Mouse (Mus musculus): ENCODE measurements at regions not wholly inside any gene's neighbourhood (a gene's known extent, or its start where the extent isn't known, plus 50 kb on each side); places are given as distances from the start of the nearest gene placed in this dataset.

DNA sequence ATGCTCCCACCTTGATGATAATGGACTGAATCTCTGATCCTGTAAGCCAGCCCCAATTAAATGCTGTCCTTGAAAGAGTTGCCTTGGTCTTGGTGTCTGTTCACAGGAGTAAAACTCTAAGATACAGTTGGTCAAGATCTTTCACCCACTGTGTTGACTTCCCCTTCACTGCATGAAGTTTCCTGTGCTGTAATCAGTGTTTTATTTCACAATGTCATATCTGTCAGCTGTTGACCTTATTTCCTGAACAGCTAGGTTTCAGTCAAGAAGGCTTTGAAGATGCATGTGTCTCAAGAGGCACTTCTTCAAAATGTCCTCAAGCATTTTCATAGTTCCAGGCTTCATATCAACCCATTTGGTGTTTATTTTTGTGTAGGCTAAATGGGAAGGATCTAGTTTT, 597.3 kb upstream of the Fam92a start:
- no peak for DNase-seq (ENCODE audit: low spot score in 2 of 2)

DNA sequence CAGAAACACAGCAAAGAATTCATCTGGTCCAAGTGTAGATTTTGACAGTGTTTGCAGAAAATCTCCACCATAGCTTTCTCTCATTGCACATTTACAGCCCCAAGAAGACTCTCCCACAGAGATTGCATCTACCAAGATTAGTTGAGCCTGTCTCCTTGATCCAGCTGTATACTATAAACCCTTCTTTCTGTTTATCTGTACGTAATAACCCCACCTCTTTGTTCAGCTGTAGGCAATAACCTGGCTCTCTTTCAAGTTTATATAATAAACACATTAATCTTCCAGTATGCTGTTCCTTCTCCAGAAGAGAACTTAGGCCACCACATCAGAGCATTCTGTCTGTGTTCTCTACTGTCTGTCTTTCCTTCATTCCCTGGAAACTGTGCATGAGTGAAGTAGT, 594.9 kb upstream of the Fam92a start:
- DNase-seq (ENCODE audit: low spot score in 2 of 2): no peak

DNA sequence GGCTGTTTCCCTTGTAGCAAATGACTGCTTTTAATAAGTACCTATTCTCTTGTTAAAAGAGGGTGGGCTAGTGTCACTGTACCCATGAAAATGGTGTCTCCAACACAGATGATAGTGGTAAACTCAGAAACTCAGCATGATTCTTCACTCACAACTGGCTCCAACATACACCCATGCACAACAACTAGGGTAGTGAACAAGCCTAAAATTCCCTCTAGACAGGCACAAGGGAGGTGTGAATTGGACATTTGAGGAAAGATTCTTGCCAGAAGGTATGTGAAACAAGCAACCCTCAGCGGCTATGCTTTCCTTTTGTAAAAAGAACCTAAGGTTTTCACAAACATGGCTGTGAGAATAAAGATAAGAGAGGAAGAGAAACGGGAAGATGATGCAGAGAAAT, 579.0 kb upstream of the Fam92a start:
- DNase-seq (ENCODE audit: low spot score in 2 of 2): no peak

DNA sequence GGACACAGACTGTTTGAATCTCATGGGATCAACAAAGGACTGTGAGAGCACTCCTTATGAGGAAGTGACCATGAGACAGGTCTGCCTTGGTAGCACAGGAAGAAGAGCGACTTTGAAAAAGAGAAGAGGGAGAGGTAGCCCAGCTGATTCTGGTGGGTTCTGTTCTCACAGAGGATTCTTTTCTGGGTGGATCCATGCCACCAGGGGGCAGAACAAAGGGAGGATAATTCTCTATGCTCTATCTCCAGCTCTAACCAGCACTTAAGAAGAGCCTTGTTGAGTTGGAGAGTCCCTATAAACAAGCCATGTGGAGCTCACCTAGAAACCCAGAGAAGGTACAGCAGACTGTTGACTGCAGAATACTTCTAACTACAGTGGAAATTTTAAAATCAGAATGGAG, 578.1 kb upstream of the Fam92a start:
- no peak for DNase-seq (ENCODE audit: low spot score in 2 of 2)

DNA sequence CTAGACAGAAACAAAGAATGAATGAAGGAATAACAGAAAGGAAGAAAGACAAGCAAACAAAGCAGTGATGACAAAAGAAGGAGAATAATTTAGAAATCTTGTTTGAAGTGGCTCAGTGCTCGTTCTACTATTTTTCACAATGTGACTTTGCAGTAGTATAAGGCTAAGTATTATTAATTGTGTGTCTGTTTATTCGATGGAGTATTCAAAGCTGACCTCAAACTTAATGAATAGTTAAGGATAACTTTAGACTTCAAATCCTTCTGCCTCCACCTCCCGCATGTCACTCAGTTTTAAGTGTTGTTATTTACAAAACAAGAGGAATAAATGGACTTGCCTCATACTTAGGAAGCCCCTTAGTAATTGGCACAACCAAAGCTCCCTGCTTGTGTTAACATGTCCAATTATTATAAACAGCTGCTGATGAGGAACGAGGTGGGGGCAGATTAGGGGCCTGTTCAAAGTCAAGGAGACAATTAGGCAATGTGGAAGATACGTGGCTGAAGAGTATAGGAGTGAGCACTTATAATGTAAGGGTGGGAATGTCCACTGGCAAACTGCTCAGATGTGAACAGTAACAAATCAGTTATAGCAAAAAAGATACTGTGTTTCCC, 572.0 kb upstream of the Fam92a start:
- DNase-seq (ENCODE audit: low spot score in 2 of 2): no peak

DNA sequence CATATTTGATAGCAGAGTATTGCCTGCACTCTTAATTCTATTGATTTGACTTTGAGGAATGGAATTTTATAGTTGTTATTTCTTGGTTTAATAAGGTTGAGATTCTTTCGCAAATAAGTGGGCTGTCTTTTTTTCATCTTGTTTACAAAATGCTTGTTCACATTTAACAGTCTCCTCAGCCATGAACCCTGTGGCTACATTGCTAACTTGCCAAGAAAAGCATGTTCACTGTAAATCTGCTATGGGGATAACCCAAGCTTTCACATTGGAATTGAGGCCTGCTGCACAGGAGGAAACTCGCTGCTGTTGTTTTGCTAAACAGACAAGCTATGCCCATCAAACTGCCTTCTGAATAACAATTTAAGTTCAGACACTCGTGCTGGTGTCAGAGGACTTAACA, 564.6 kb upstream of the Fam92a start:
- no peak for DNase-seq (ENCODE audit: low spot score in 2 of 2)

DNA sequence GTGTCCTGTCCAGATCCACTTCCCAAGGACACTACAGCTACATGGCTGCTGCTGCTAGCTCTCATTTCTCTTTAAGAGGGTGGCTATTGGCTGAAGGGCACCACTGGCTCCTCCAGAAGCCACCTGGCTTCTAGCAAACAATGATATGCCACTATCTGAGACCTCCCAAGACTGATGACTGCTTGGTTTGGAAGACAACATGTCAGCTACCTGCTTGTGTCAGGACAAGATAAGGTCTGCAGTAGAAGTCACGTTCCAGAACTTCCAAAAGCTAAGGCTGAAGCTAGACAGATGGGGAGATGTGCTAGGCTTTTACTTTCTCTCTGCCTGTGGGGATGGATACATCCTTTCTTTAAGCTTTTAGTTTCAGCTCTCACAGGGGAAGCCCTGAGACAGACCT, 528.4 kb upstream of the Fam92a start:
- no peak for DNase-seq (ENCODE audit: low spot score in 2 of 2)

DNA sequence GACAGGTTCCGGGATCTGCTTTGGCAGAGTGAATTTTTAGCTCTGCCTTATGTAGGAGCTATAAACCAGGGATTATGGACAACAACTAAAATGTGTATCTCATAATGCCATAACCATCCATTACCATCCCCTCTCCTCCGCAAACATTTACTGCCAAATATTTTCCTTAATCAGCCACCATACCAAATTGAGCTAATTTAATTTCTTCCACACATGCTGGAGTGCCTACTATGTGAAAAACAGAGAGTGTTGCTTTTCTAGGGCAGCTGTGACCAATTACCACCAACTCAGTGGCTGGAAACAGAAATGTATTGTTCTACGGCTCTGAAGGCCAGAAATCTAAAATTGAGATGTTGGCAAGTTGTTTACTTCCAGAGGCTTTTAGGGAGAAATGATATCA, 506.0 kb upstream of the Fam92a start:
- no peak for DNase-seq (ENCODE audit: low spot score in 2 of 2)

DNA sequence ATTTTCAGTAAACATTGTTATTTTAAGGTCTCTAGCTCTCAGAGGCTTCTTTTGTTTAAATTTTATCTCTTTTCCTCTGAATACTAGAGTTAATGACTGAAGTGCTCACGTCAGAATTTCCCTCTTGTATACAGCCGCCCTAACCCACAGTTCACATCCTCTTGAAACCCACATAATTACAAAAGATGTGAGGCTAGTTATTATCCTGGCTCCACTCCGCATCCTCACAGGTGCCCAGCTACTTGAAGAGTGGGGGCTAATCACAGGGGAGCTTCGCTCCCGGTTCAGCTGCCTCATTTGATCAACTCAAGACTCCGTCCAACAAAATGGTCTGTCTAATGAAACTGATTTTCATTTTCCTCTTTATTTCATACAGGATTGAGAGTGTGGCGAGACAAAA, 499.6 kb upstream of the Fam92a start:
- no peak for DNase-seq (ENCODE audit: low spot score in 2 of 2)

DNA sequence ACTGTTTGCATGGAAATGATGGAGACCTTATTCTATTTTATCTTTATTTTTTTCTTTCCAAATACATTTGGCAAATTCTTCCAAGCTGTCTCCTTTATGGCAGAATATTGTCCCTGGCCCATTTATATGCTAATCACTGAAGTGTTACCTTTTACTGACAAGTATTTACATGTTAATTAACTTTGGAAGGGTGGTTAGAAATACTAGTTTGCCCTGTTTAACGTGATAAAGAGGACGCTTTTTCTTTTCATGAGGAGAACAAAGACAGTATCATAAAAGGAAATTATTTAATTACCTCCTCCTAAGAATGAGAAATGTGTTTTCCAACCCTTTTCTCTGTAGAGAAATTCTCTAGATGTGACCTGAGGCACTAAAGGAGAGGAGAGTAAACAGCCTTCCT, 491.4 kb upstream of the Fam92a start:
- DNase-seq (ENCODE audit: low spot score in 2 of 2): no peak

DNA sequence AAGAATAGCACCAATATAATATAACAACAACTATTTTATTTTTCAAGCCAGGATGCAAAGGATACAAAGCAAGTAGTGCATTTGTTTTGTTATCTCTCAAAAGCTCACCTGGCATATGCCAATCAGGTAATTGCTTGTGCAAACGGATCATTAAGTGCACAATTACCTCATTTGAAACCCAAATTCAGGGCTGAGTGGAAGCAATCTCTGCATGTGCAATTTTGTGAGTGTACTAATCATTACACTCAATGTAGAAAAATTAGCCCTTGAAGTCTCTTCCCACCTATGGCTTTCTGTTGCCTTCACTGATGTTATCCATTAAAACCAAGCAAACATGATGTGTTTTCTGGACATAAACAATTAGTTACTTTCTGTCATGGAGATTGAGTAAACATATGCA, 490.9 kb upstream of the Fam92a start:
- DNase-seq (ENCODE audit: low spot score in 2 of 2): no peak

DNA sequence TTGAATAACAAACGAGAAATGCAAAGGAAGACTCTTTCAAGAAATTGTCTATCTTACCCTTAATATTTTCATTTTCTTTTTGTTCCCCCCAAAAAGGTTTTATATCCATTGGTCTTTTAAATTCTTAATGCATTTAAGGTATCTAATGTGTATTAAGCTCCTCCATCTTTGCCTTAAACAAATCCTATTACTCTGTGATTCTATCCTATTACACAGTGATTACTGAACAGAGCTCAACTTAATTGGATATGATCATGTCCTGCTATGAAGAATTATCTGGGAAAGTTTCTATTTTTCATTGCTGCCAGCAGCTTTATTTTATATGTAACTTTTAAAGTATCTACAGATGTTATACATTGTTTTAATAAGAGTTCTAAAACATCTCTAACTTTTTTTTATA, 487.3 kb upstream of the Fam92a start:
- DNase-seq (ENCODE audit: low spot score in 2 of 2): no peak

DNA sequence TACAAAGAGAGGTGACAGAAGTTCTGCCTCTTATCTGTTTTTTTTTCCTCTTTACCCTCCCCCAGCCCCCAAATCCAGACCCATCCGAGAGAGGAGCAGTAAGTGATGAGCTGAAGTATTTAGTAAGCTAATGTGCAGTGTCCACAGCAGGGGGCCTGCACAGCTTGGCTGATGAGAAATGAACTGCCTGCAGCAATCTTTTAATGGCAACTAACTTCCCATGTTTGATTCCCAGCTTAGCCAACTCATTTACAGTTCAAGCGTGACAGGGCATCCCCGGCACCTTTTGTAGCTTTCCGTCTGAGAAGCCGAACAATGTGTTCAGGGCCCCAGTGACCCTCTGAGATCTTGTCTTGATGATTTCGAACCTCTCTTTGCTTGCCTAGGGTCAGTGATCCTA, 486.8 kb upstream of the Fam92a start:
- DNase-seq (ENCODE audit: low spot score in 2 of 2): no peak

DNA sequence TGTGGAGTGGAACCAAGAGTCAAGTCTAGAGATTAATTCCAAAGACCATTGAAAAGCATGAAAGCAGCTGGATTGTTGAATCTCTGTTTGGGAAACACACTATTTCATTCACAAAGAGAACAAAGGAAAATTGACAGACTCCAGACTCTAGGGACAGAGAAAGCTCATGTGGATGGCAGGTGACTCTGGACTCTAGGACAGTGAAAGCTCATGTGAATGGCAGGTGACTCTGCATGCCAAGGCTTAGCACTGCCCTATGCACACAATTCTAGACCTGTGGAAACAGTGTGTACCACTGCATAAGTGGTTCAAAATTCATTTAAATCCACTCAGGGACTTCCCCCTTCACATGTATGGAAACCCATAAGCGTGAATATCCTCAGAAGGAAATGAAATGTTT, 486.0 kb upstream of the Fam92a start:
- no peak for DNase-seq (ENCODE audit: low spot score in 2 of 2)

DNA sequence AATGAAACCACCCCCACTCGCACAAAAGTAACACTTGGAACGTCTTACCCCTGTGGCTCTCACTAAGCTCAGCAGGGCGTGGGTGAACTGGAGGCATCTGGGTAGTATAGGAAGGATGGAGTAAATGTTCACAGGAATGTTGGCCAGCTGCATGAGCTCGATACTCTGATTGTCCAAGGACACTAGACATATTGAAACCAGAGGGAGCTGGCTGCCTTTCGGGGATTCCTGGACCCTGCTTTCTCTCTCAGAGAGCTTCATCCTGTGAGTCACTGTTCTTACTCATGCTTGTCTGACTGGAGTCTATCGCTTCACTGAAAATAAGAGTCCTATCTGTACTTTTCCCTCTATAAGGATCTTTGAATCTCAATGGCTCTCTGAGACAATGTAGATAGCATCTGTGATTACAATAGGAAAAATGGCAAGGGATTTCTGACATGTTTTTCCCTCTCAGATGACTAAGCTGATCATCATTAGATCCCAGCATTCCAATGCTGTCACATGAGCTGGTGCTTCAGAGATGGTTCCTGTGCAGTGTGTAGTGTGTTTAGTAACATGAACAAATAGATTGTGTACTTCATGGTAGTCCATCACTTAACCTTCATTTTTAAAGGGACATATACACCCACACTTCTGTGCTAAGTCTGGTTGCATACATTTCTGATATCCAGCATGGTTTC, 485.2 kb upstream of the Fam92a start:
- no peak for DNase-seq (ENCODE audit: low spot score in 2 of 2)

DNA sequence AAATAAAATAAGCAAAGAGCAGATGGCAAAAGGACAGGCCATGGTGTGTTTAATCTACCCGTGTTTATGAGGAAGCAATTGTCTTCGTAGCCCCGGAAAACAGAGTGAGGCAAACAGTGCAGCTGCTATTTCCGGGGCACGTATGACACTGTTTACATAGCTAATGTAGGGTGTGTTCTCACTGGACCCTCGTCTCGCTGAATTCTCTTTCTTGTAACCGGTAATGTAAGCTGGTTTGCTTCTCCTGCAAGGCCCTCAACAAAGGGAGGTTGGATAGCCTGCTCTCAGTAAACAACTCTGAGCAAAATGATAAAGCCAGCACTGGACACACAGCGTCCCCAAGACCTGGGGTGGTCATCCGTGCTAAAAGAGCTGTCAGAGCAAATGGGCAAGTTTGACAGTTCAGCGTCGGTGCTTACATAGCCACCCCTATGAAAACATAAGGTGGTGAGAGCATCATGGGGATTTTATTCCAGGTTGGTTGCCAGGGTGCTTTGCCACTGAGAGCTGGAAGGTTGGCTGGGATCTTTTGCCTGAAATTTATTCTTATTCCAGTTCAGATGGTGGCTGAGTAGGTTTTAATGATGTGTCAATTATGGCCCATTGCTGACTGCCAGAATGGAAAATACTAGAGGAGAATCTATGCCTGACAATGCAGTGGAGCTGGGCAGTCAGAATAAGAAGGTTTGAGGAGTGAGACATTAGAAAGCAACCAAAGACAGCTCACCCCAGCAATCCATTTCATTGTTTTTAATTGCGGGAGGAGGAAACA, 483.8 kb upstream of the Fam92a start:
- no peak for DNase-seq (ENCODE audit: low spot score in 2 of 2)

DNA sequence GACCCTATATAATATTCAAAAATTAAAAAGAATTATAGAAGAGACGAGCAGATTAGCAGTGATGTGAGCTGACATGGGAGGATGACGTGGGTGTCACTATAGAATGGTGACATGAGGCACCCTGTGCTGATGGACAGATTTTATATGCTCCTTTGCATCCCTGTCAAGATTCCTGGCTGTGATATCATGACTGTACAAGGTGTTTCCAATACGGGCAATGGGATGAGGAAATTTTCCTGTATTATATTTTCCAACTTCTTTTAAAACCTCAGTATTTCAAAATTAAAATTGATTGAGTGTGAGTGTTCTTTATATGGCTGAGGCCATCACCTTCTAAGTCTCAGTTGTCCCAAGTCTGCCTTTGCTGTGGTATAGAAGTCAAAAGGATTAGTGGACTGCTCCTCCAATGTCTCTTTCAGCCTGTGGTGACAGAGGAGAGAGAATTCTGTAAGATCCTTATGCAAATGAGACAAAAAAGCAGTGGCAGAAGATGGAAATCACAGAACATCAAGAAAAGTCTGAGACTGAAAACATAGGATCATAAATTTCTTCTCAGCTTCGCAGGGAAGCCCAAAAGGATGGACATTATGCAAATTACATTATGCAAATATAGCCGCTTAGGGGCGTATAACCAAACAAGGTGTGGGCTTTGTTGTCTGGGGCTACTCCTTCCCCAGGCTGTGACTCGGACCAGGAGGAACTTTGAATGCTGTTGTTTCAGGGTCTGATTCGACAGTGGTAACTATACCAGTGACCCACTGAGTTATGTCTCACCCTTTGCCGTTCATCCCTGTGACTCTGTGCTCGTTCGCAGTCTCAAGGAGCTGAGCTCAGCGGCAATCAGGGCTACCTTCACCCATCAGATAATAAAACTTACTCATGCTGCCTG, 483.0 kb upstream of the Fam92a start:
- no peak for DNase-seq (ENCODE audit: low spot score in 2 of 2)

DNA sequence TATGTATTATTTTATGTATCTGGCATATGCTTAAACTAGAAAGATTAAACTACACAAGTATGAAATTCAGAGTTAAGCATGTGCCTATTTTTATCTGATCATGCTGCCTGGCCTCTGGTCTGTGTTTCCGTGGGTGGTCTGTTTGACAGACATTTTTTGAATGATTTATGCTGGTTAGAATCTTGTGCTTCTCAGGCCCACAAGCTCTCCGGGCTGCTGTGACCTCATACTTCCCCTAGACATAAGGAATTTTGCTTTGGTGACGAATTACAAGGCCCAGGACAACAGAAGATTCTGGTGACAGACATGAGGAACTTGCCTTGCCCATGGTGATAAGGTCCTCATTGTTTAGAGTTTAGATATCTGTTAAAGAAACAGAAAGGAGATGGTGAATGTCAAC, 475.9 kb upstream of the Fam92a start:
- no peak for DNase-seq (ENCODE audit: low spot score in 2 of 2)

DNA sequence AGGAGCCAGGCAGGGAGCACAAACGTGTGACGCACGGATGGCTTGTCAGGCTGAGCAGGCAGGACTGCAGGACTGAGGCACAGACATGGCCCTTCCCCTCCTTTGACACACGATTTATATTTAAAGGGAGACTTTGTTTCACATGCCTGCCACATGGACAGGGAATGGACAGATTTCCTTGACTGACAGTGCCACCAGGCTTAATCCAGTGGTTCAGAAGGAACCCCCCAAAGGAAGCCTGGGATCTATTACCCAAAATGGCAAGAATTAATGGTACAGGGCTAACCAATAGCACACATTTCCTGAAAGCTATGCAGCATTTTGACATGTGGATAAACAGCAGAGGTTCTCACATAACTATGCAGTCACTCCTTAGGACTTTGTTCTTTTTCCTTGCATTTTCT, 470.7 kb upstream of the Fam92a start:
- no peak for DNase-seq (ENCODE audit: low spot score in 2 of 2)

DNA sequence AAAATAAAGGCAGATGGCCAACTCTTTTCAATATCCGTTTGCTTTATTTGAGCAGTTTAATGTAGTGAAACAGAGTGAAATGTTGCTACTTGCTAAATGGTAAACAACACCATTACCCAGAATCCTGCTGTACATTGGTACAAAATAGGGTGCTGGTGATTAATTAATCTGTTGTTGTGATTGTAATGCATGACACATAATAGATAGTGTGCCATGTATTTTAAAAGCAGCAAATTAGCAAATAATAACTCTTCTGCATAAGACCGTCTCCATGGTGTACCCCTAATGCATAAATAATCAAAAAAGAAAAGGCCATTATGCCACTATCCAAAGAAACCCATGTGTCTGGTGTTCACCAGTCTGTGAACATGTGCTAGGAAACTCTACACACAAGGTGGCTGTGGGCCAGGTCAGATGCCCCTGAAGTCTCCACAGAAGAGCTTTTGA, 457.6 kb upstream of the Fam92a start:
- DNase-seq (ENCODE audit: low spot score in 2 of 2): no peak

DNA sequence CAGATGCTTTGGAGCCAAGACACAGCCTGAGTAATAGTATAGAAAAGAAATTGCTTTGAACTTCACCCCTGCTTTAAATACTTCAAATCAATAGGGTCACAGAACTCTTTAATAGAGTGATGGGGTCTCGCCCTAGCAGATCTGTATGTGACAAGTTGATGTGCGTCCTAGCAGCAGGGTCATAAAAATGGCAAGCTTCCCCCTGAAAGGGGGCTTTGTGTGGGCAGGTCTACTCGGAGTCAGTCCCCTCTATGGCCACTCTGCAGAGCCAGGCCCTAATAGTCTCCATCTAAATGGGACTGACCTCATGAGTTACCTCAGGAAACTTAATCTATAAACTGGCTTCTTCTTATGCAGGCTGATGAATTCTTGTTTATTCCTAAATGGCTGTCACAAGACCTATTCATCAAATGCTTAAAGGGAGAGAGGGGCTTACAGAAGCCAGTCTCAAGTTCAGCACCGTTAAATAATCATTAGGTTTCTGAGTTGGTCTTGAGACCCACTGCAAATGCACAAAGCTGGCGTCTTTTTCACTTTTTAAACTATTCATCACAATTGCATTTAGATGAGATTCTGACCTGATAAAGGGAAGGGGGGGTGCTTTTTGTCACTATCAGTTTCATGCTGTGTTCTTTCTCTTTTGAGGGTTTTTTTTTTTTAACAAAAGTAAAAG, 457.0 kb upstream of the Fam92a start:
- DNase-seq (ENCODE audit: low spot score in 2 of 2): no peak

Data from spleen, postnatal 10 days (tissue).